Mouse (Mus musculus): Measurements from ENCODE around the gene A630089N07Rik.

DNA sequence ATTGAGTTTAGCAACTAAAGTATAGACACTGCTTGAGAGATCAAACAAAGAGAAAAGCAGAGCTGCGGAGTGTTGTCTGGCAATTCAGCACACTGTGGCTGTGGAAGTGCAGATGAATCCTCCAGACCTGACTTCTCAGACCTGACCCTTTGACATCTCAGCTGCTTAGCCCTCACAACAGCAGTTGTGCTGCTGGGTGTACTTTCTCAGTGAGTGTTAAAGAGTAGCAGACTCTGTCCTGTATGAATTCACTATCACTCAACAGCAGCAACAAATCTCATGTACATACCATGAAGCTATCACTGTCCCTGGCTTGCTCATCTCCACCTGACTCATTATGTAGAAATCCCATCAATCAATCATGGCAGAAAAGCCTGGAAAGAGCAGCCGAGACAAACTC is 126.2 kb downstream of the A630089N07Rik start:
- TF ChIP-seq CTCF (IDR thresholded peaks at IDR 0.05; ENCODE audit: borderline replicate concordance, insufficient read depth, low read depth, low read length) (no peak), POLR2A (IDR thresholded peaks at IDR 0.05; ENCODE audit: borderline replicate concordance, insufficient read depth, low read length) (no peak)

Data from cerebellum, adult 2 months (tissue).